Mouse (Mus musculus): ENCODE measurements at regions not wholly inside any gene's neighbourhood (a gene's known extent, or its start where the extent isn't known, plus 50 kb on each side); places are given as distances from the start of the nearest gene placed in this dataset.

GRCm38 (mm10) chr10:117510224-117510486 is 119.1 kb upstream of the Cpm start:
- TF ChIP-seq CTCF (IDR thresholded peaks at IDR 0.05; ENCODE audit: borderline replicate concordance, insufficient read depth, low read length) (no peak), POLR2A (IDR thresholded peaks at IDR 0.05; ENCODE audit: low read depth, low read length) (no peak)
